Mouse (Mus musculus): ENCODE measurements at regions not wholly inside any gene's neighbourhood (a gene's known extent, or its start where the extent isn't known, plus 50 kb on each side); places are given as distances from the start of the nearest gene placed in this dataset.

GRCm38 (mm10) chr15:5517244-5517966 lies 273.4 kb upstream of the Ptger4 start:
- ATAC-seq (ENCODE audit: low FRiP score, low TSS enrichment), result no peak
- Histone ChIP-seq H3K27me3 (ENCODE audit: control insufficient read depth, insufficient read depth, low read length) (no peaks in the 10 kb centered on the region), H3K4me1 (ENCODE audit: control insufficient read depth, insufficient read depth, low read length) (no peaks in the 10 kb centered on the region), H3K27ac (ENCODE audit: low read depth, low read length) (no peak overlapping the region), H3K9ac (ENCODE audit: low read depth, low read length) (no peak overlapping the region), H3K36me3 (ENCODE audit: control insufficient read depth, insufficient read depth, low read length) (no peaks in the 10 kb centered on the region), H3K4me2 (replicated peaks; ENCODE audit: low read depth, low read length) (no peak overlapping the region), H3K4me3 (ENCODE audit: low read length) (no peak overlapping the region), H3K9me3 (ENCODE audit: control insufficient read depth, low read length) (no peaks in the 10 kb centered on the region)
- WGBS, result 55% methylated on average over 10 of the region's 10 CpGs

- WGBS, result 91% methylated on average over 2 of the region's 2 CpGs
- no peaks in the 10 kb centered on the region for H3K27me3 ChIP-seq (ENCODE audit: control insufficient read depth, insufficient read depth, low read length)
- H3K4me1 ChIP-seq (ENCODE audit: control insufficient read depth, insufficient read depth, low read length), result no peaks in the 10 kb centered on the region
- no peak overlapping the region for H3K27ac ChIP-seq (ENCODE audit: low read depth, low read length)
- H3K9me3 ChIP-seq (ENCODE audit: control insufficient read depth, low read length), result no peaks in the 10 kb centered on the region
- H3K36me3 ChIP-seq (ENCODE audit: control insufficient read depth, insufficient read depth, low read length), result no peaks in the 10 kb centered on the region
- no peak overlapping the region for H3K4me2 ChIP-seq (replicated peaks; ENCODE audit: low read depth, low read length)
- H3K4me3 ChIP-seq (ENCODE audit: low read length), result no peak overlapping the region
- H3K9ac ChIP-seq (ENCODE audit: low read depth, low read length), result no peak overlapping the region
- no peak for ATAC-seq (ENCODE audit: low FRiP score, low TSS enrichment)
These were observed 275.6 kb upstream of the Ptger4 start for GRCm38 (mm10) chr15:5519552-5519951.

GRCm38 (mm10) chr15:5519997-5520396 lies 276.0 kb upstream of the Ptger4 start:
- Histone ChIP-seq H3K9me3 (ENCODE audit: control insufficient read depth, low read length) (no peaks in the 10 kb centered on the region), H3K4me1 (ENCODE audit: control insufficient read depth, insufficient read depth, low read length) (no peaks in the 10 kb centered on the region), H3K9ac (ENCODE audit: low read depth, low read length) (no peak overlapping the region), H3K27me3 (ENCODE audit: control insufficient read depth, insufficient read depth, low read length) (no peaks in the 10 kb centered on the region), H3K4me2 (replicated peaks; ENCODE audit: low read depth, low read length) (no peak overlapping the region), H3K27ac (ENCODE audit: low read depth, low read length) (no peak overlapping the region), H3K4me3 (ENCODE audit: low read length) (no peak overlapping the region), H3K36me3 (ENCODE audit: control insufficient read depth, insufficient read depth, low read length) (no peaks in the 10 kb centered on the region)
- 76% methylated on average over 1 of the region's 1 CpGs for WGBS
- no peak for ATAC-seq (ENCODE audit: low FRiP score, low TSS enrichment)

GRCm38 (mm10) chr15:5528619-5529018 lies 284.6 kb upstream of the Ptger4 start:
- WGBS, result 88% methylated on average over 6 of the region's 6 CpGs
- Histone ChIP-seq H3K36me3 (ENCODE audit: control insufficient read depth, insufficient read depth, low read length) (no peaks in the 10 kb centered on the region), H3K27me3 (ENCODE audit: control insufficient read depth, insufficient read depth, low read length) (no peaks in the 10 kb centered on the region), H3K4me2 (replicated peaks; ENCODE audit: low read depth, low read length) (no peak overlapping the region), H3K4me1 (ENCODE audit: control insufficient read depth, insufficient read depth, low read length) (no peaks in the 10 kb centered on the region), H3K9me3 (ENCODE audit: control insufficient read depth, low read length) (no peaks in the 10 kb centered on the region), H3K4me3 (ENCODE audit: low read length) (no peak overlapping the region), H3K27ac (ENCODE audit: low read depth, low read length) (no peak overlapping the region), H3K9ac (ENCODE audit: low read depth, low read length) (no peak overlapping the region)
- no peak for ATAC-seq (ENCODE audit: low FRiP score, low TSS enrichment)

GRCm38 (mm10) chr15:5533656-5534055 lies 289.7 kb upstream of the Ptger4 start:
- Histone ChIP-seq H3K4me1 (ENCODE audit: control insufficient read depth, insufficient read depth, low read length) (no peaks in the 10 kb centered on the region), H3K27me3 (ENCODE audit: control insufficient read depth, insufficient read depth, low read length) (no peaks in the 10 kb centered on the region), H3K9me3 (ENCODE audit: control insufficient read depth, low read length) (no peaks in the 10 kb centered on the region), H3K9ac (ENCODE audit: low read depth, low read length) (no peak overlapping the region), H3K4me2 (replicated peaks; ENCODE audit: low read depth, low read length) (no peak overlapping the region), H3K27ac (ENCODE audit: low read depth, low read length) (no peak overlapping the region), H3K4me3 (ENCODE audit: low read length) (no peak overlapping the region), H3K36me3 (ENCODE audit: control insufficient read depth, insufficient read depth, low read length) (no peaks in the 10 kb centered on the region)
- ATAC-seq (ENCODE audit: low FRiP score, low TSS enrichment), result no peak

GRCm38 (mm10) chr15:5537432-5537831 lies 293.4 kb upstream of the Ptger4 start:
- H3K9me3 ChIP-seq (ENCODE audit: control insufficient read depth, low read length), result no peaks in the 10 kb centered on the region
- no peak overlapping the region for H3K4me3 ChIP-seq (ENCODE audit: low read length)
- H3K27ac ChIP-seq (ENCODE audit: low read depth, low read length), result no peak overlapping the region
- H3K4me2 ChIP-seq (replicated peaks; ENCODE audit: low read depth, low read length), result no peak overlapping the region
- ATAC-seq (ENCODE audit: low FRiP score, low TSS enrichment), result no peak
- H3K27me3 ChIP-seq (ENCODE audit: control insufficient read depth, insufficient read depth, low read length), result no peaks in the 10 kb centered on the region
- H3K36me3 ChIP-seq (ENCODE audit: control insufficient read depth, insufficient read depth, low read length), result no peaks in the 10 kb centered on the region
- no peak overlapping the region for H3K9ac ChIP-seq (ENCODE audit: low read depth, low read length)
- H3K4me1 ChIP-seq (ENCODE audit: control insufficient read depth, insufficient read depth, low read length), result no peaks in the 10 kb centered on the region
- 33% methylated on average over 2 of the region's 2 CpGs for WGBS

GRCm38 (mm10) chr15:5539301-5539928 lies 295.4 kb upstream of the Ptger4 start:
- no peak overlapping the region for H3K4me2 ChIP-seq (replicated peaks; ENCODE audit: low read depth, low read length)
- H3K36me3 ChIP-seq (ENCODE audit: control insufficient read depth, insufficient read depth, low read length), result no peaks in the 10 kb centered on the region
- no peak overlapping the region for H3K9ac ChIP-seq (ENCODE audit: low read depth, low read length)
- no peaks in the 10 kb centered on the region for H3K9me3 ChIP-seq (ENCODE audit: control insufficient read depth, low read length)
- no peak for ATAC-seq (ENCODE audit: low FRiP score, low TSS enrichment)
- H3K4me1 ChIP-seq (ENCODE audit: control insufficient read depth, insufficient read depth, low read length), result no peaks in the 10 kb centered on the region
- H3K27ac ChIP-seq (ENCODE audit: low read depth, low read length), result no peak overlapping the region
- WGBS, result 86% methylated on average over 4 of the region's 4 CpGs
- H3K27me3 ChIP-seq (ENCODE audit: control insufficient read depth, insufficient read depth, low read length), result no peaks in the 10 kb centered on the region
- H3K4me3 ChIP-seq (ENCODE audit: low read length), result no peak overlapping the region

- Histone ChIP-seq H3K27me3 (ENCODE audit: control insufficient read depth, insufficient read depth, low read length) (no peaks in the 10 kb centered on the region), H3K36me3 (ENCODE audit: control insufficient read depth, insufficient read depth, low read length) (no peaks in the 10 kb centered on the region), H3K4me1 (ENCODE audit: control insufficient read depth, insufficient read depth, low read length) (no peaks in the 10 kb centered on the region), H3K9ac (ENCODE audit: low read depth, low read length) (no peak overlapping the region), H3K9me3 (ENCODE audit: control insufficient read depth, low read length) (no peaks in the 10 kb centered on the region), H3K4me2 (replicated peaks; ENCODE audit: low read depth, low read length) (no peak overlapping the region), H3K4me3 (ENCODE audit: low read length) (no peak overlapping the region), H3K27ac (ENCODE audit: low read depth, low read length) (no peak overlapping the region)
- 82% methylated on average over 4 of the region's 4 CpGs for WGBS
- ATAC-seq (ENCODE audit: low FRiP score, low TSS enrichment), result no peak
These were observed 310.5 kb upstream of the Ptger4 start for GRCm38 (mm10) chr15:5554526-5554925.

GRCm38 (mm10) chr15:5554926-5555325 lies 310.9 kb upstream of the Ptger4 start:
- Histone ChIP-seq H3K9me3 (ENCODE audit: control insufficient read depth, low read length) (no peaks in the 10 kb centered on the region), H3K4me3 (ENCODE audit: low read length) (no peak overlapping the region), H3K27me3 (ENCODE audit: control insufficient read depth, insufficient read depth, low read length) (no peaks in the 10 kb centered on the region), H3K4me2 (replicated peaks; ENCODE audit: low read depth, low read length) (no peak overlapping the region), H3K27ac (ENCODE audit: low read depth, low read length) (no peak overlapping the region), H3K4me1 (ENCODE audit: control insufficient read depth, insufficient read depth, low read length) (no peaks in the 10 kb centered on the region), H3K36me3 (ENCODE audit: control insufficient read depth, insufficient read depth, low read length) (no peaks in the 10 kb centered on the region), H3K9ac (ENCODE audit: low read depth, low read length) (no peak overlapping the region)
- ATAC-seq (ENCODE audit: low FRiP score, low TSS enrichment), result no peak
- WGBS, result 83% methylated on average over 4 of the region's 4 CpGs

Data from kidney, embryonic 14.5 days (tissue).